Mouse (Mus musculus) midbrain, embryonic 11.5 days (tissue): ENCODE data around the gene Txnl4b. TPM values are rescaled to one million over a fixed set of nuclear protein-coding genes. Genes with fewer than 3 reads are reported as not detected.

Experiments
- ATAC-seq: fragments of 200-750 bp; cut with Nextera tagmentation; 2 replicates; pipeline ENCODE4 v1.8.0; 2017; ENCODE audit warnings: moderate TSS enrichment, moderate library complexity; ENCODE audit not compliant: low FRiP score
- DNase-seq: peaks from one replicate; pipeline ENCODE4 v3.0.0; 2015; ENCODE audit warnings: low spot score; ENCODE audit errors: missing footprints
- H3K27ac ChIP-seq: fragments of 300-500 bp; sonication (generic); 2 replicates; pipeline ENCODE4 v1.5.1; 2014; ENCODE audit warnings: low read depth, low read length
- H3K27me3 ChIP-seq: fragments of 300-500 bp; sonication (generic); 2 replicates; pipeline ENCODE4 v1.6.1; 2014; ENCODE audit warnings: mild to moderate bottlenecking, low read length, moderate library complexity, mixed read lengths; ENCODE audit not compliant: control insufficient read depth, insufficient read depth
- H3K36me3 ChIP-seq: fragments of 300-500 bp; sonication (generic); 2 replicates; pipeline ENCODE4 v1.6.1; 2014; ENCODE audit warnings: mild to moderate bottlenecking, low read length, moderate library complexity, mixed read lengths; ENCODE audit not compliant: control insufficient read depth, insufficient read depth
- H3K4me1 ChIP-seq: fragments of 300-500 bp; sonication (generic); 2 replicates; pipeline ENCODE4 v1.6.1; 2014; ENCODE audit warnings: low read length; ENCODE audit not compliant: control insufficient read depth, insufficient read depth
- H3K4me2 ChIP-seq: fragments of 300-500 bp; sonication (generic); 2 replicates; pipeline ENCODE4 v1.6.1; 2014; ENCODE audit warnings: mild to moderate bottlenecking, moderate library complexity
- H3K4me3 ChIP-seq: fragments of 300-500 bp; sonication (generic); 2 replicates; pipeline ENCODE4 v1.5.1; 2014; ENCODE audit warnings: low read depth, low read length
- H3K9ac ChIP-seq: fragments of 300-500 bp; sonication (generic); 2 replicates; pipeline ENCODE4 v1.6.1; 2014; ENCODE audit warnings: low read length
- H3K9me3 ChIP-seq: fragments of 300-500 bp; sonication (generic); 2 replicates; pipeline ENCODE4 v1.6.1; 2016; ENCODE audit warnings: low read length; ENCODE audit not compliant: control insufficient read depth
- WGBS: fragments of 180-500 bp; shearing (Covaris S2); extraction: QIAGEN DNeasy Blood & Tissue Kit; methylation state at CpG from one replicate; pipeline ENCODE4 v1.1.7; 2014; 5-methylcytosine and 5-hydroxymethylcytosine counted together
- polyA plus RNA-seq: library from polyadenylated mRNA; unstranded; fragments of >200 nt; fragmentation: Nextera tagmentation; extraction: Ambion mirVana; gene quantifications from 2 replicates; pipeline ENCODE4 v1.2.1, GENCODE M21; 2014

The Txnl4b gene
- polyA plus RNA-seq, result 28.2 and 31.4 TPM in 2 replicates

DNA sequence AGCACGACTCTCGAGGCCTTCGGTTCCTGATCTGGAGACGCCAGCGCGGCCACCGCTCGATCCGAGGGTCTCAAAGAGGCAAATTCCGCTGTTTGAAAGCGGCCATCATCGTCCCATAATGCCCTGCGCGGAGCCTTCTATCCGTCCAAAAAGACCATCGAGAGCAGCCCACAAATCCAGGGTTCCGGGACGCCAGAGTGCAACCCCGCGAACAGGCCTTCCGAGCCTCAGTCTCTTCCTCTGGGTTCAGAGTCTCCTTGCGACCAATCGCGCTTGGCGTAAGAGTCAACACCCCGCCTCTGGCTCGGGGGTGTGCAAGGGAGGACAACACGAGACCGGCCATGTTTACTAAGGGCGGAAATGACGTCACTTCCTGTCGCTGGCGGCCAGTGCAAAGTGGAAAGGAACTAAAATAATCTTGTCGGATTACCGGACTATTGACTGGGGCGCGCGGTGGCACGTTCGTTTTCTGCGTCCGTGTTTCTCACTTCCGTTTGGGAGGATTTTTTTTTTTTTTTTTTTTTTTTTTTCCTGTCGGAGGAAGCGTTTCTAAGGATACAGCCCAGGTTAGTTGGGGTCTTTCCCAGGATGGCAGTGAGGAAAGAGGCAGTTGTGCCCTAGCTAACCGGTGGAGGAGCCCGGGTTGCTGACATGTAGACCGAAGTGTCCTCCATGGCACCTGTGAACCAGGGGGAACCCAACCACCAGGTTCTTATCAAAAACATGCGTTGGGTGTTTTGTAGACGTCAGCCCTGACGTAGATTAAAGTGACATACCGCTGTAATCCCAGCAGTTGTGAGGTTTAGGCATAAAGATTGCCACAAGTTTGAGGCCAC is at the start of gene Txnl4b, which contains the start of gene Dhx38:
Txnl4b (plus strand) TSS at position 395 of the 836 bp plus-strand sequence.
Dhx38 (minus strand) TSS at position 364 of the 836 bp plus-strand sequence.
- ATAC-seq (peak; percentile 99), DNase-seq (peak; percentile 100)
- Histone ChIP-seq H3K9me3 (no peaks in the 10 kb centered on the region), H3K27ac (peak within 1 kb of the TSS; percentile 85), H3K4me3 (peak within 1 kb of the TSS; percentile 92), H3K9ac (peak within 1 kb of the TSS; percentile 94), H3K4me1 (peaks cover 16% of the 10 kb centered on the region), H3K4me2 (peak within 1 kb of the TSS; percentile 94), H3K36me3 (peaks cover 5% of the 10 kb centered on the region; the same call in 1 of the 2 replicates), H3K27me3 (no peaks in the 10 kb centered on the region)
- WGBS, result under 1% methylated on average over 52 of the region's 52 CpGs

DNA sequence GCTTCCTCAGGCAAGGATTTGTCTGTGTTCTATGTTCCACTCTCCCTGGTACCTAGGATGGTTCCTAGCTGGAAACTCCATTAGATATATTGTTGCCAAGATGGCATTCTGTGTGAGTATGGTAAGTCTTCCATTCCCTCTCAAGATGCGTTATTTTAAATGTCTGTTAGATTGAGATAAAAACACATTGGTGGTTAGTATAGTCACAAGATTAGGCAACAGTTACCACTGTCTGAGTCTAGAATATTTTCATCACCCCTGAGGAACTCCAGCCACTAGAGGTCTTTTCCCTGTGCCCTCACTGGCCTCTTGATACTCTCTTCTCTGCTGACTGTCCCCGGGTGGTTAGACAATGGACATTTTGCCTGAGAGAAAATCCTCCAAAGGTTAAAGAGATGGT is 41.7 kb upstream of the Txnl4b start:
- Histone ChIP-seq H3K9ac (no peak overlapping the region), H3K4me3 (no peak overlapping the region), H3K27me3 (no peaks in the 10 kb centered on the region), H3K9me3 (no peaks in the 10 kb centered on the region; the same call in 1 of the 2 replicates), H3K4me2 (no peak overlapping the region), H3K27ac (no peak overlapping the region), H3K4me1 (no peaks in the 10 kb centered on the region), H3K36me3 (no peaks in the 10 kb centered on the region)
- DNase-seq, result no peak
- no peak for ATAC-seq
- WGBS, result 88% methylated on average over 2 of the region's 2 CpGs

DNA sequence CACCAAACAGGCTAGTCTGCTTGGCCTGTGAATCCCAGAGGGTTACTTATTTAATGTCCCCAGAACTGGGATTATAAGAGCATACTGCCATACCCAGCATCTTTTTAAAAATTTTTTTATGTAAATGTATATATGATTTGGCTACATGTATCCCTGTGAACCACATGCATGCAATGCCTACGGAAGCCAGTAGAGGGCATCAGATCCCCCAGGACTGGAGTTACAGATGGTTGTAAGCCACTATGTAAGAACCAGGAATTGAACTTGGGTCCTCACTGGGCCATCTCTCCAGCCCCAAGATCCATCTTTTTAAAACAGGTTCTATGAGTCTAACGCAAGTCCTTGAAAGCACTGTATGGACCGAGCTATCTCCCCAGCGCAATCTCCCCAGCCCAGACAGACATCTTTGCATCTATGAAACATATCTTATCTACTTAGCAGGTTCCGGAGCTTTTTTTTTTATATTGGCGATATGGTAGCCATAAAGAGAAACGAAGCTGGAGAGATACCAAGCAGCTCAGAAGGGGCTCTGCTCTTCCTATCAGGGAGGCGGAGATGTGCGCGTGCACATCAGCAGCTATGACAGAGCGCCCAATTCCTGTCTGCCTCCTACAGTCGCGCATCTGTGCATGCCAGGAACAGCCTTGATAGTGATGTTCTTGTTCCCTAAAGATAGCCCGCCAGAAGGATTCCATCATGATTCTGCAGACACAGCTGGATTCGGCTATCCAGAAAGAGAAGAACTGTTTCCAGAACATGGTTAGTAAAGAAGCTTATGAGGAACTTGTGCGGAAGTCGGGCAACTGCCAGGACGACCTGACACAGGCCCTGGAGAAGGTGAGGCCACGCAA is 30.3 kb upstream of the Txnl4b start:
- no peaks in the 10 kb centered on the region for H3K4me1 ChIP-seq
- ATAC-seq (no peak), DNase-seq (peak; percentile 92)
- no peak overlapping the region for H3K4me2 ChIP-seq
- no peaks in the 10 kb centered on the region for H3K9me3 ChIP-seq
- 89% methylated on average over 19 of the region's 19 CpGs for WGBS
- H3K27me3 ChIP-seq, result no peaks in the 10 kb centered on the region
- H3K27ac ChIP-seq, result no peak overlapping the region
- H3K36me3 ChIP-seq, result no peaks in the 10 kb centered on the region
- no peak overlapping the region for H3K4me3 ChIP-seq
- no peak overlapping the region for H3K9ac ChIP-seq

DNA sequence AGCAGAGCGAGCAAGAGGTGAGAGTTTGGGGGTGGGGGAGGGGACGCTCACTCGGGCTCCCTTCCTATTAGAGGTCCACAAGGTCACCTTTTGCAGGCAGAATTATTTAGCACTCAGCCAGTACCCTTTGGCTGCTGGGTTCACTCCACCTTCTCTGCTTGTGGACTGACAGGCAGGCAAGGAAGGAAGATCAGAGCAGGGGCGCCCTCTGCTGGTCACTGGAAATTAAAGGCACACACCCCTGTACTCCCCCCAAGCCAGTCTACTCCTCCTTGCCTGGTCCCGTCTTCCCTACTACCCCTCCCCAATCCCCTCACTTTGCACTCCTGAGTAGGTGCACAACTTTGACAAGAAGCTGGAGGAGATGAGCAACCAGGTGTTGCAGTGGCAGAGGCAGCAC is 29.0 kb upstream of the Txnl4b start:
- WGBS, result 11% methylated on average over 5 of the region's 5 CpGs
- H3K27ac ChIP-seq, result 0 out of 2 replicates have a peak overlapping the region, but pooled peaks have one; percentile 3
- ATAC-seq (peak; percentile 86), DNase-seq (peak; percentile 98)
- no peak overlapping the region for H3K9ac ChIP-seq
- H3K27me3 ChIP-seq, result no peaks in the 10 kb centered on the region
- H3K4me3 ChIP-seq, result no peak overlapping the region
- H3K9me3 ChIP-seq, result no peaks in the 10 kb centered on the region
- no peaks in the 10 kb centered on the region for H3K4me1 ChIP-seq
- H3K4me2 ChIP-seq, result peak overlapping the region; percentile 3; the same call in 1 of the 2 replicates
- no peaks in the 10 kb centered on the region for H3K36me3 ChIP-seq

DNA sequence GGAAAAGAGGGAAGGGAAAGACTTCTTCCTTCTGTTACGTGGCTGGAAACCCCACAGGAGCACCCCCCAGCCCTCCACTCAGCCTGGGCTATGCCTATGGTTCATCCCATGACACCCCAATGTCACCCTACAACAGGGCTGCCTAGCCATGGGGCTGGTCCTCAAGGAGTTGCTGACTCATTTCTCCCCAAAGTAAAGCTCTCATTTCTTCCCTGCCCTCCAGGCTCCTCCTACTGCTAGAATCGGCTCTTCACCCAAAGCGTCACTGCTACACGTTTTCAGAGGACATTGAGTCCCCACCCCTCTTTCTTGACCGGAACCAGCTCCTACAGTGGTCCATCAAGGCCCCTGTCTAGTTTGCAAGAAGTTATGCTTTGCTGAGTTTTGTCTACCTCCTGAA is 23.5 kb upstream of the Txnl4b start:
- WGBS, result 68% methylated on average over 5 of the region's 5 CpGs
- Histone ChIP-seq H3K27me3 (no peaks in the 10 kb centered on the region), H3K9ac (no peak overlapping the region), H3K27ac (no peak overlapping the region), H3K36me3 (peaks cover 6% of the 10 kb centered on the region; the same call in 1 of the 2 replicates), H3K9me3 (no peaks in the 10 kb centered on the region), H3K4me1 (no peaks in the 10 kb centered on the region), H3K4me3 (no peak overlapping the region), H3K4me2 (no peak overlapping the region)
- DNase-seq, result no peak
- no peak for ATAC-seq

DNA sequence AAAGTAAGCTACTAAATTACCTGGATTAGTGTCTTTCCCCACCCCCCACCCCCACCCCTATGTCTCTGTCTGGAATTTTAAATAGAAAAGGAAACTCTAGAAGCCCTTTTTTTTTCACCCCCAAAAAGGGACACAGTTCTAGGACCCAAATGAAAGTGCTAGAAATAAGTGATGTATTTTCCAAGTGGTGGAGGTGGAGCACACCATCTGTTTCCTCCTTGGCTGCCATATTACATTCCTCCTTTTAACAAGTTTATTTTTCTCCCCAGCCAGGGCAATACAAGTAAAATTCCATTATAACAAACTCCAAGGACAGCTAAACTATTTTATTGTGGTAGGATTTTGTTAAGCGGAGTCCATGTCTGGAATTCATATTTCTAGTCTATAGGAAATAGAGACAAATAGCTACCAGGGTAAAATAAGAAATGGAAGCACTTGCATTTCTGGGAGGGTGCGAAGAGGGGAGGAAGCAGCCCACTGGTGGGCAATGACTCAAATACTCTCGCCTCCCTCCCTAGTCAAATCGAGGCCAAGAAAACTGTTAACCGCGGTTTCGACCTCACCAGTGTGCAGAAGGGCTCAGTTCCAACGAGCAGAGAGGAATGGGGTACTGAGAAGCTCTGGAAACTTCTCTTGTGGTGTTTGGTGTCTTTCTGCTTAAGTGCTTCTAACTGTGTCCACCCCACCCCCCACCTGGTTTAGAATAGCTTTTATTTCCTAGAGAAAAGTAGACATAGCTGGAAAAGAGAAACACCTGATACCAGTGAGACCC is 22.8 kb upstream of the Txnl4b start:
- Histone ChIP-seq H3K27ac (no peak overlapping the region), H3K4me3 (no peak overlapping the region), H3K36me3 (peaks cover 12% of the 10 kb centered on the region), H3K27me3 (no peaks in the 10 kb centered on the region), H3K9me3 (no peaks in the 10 kb centered on the region), H3K9ac (no peak overlapping the region), H3K4me1 (no peaks in the 10 kb centered on the region), H3K4me2 (no peak overlapping the region)
- DNase-seq (no peak), ATAC-seq (no peak)
- WGBS, result 86% methylated on average over 8 of the region's 8 CpGs

DNA sequence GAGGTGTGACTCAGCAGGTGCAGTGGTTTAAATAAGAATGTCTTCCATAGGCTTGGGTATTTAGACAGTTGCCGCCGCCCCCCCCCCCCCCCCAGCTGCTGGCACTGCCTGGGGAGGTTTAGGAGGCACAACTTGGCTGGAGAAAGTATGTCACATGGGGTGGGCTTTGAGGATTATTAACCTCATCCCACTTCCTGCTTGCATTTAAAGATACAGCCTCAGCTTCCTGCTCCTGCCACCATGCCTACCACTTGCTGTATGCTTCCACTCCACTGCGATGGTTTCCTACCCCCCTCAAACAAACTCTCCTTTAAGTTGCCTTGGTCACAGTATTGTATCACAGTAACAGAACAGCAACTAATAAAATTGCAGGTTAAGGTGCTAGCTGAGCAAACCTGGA is 21.6 kb upstream of the Txnl4b start:
- Histone ChIP-seq H3K4me3 (no peak overlapping the region), H3K9ac (no peak overlapping the region), H3K9me3 (no peaks in the 10 kb centered on the region), H3K36me3 (peaks cover 20% of the 10 kb centered on the region), H3K27me3 (no peaks in the 10 kb centered on the region), H3K27ac (no peak overlapping the region), H3K4me1 (no peaks in the 10 kb centered on the region), H3K4me2 (no peak overlapping the region)
- ATAC-seq, result no peak
- 41% methylated on average over 3 of the region's 3 CpGs for WGBS
- no peak for DNase-seq

DNA sequence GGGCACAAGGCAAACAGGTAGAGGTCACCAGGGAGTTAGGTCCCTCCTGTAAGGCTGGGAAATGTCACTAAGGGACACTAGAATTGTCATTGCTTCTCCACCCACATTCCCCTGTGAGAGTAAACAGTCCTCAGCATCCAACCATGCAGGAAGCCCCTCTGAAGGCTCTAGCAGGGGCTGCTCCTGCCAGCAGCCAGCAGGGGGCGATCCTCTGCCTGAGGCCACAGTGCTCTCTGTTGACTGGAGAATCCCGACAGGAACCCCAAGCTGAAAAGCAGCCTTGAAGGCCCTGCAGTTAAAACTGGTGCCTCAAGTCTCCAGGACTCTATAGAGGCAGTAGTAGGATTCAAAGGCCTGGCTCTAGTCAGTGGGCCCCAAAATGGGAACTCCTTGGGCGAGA is 14.0 kb upstream of the Txnl4b start:
- peaks cover 71% of the 10 kb centered on the region for H3K36me3 ChIP-seq
- 41% methylated on average over 3 of the region's 3 CpGs for WGBS
- H3K9me3 ChIP-seq, result no peaks in the 10 kb centered on the region
- no peak overlapping the region for H3K27ac ChIP-seq
- no peaks in the 10 kb centered on the region for H3K4me1 ChIP-seq
- no peak overlapping the region for H3K4me2 ChIP-seq
- peak; percentile 88 for DNase-seq
- H3K9ac ChIP-seq, result no peak overlapping the region
- H3K4me3 ChIP-seq, result no peak overlapping the region
- H3K27me3 ChIP-seq, result no peaks in the 10 kb centered on the region
- ATAC-seq, result no peak
